Mouse (Mus musculus) midbrain, embryonic 10.5 days (tissue): Measurements from ENCODE around the gene Cntnap2. TPM values are rescaled to one million over a fixed set of nuclear protein-coding genes. Genes with fewer than 3 reads are reported as not detected.

Experiments used
- DNase-seq: peaks from one replicate; pipeline ENCODE4 v3.0.0-alpha.2; 2017; ENCODE audit warnings: low spot score
- H3K27ac ChIP-seq: fragments of 300-500 bp; sonication (generic); replicated peaks from 2 replicates; pipeline ENCODE4 v1.5.1; 2016; ENCODE audit warnings: mild to moderate bottlenecking
- H3K27me3 ChIP-seq: fragments of 300-500 bp; sonication (generic); 2 replicates; pipeline ENCODE4 v1.6.1; 2016; ENCODE audit warnings: low read depth, mild to moderate bottlenecking; ENCODE audit not compliant: poor library complexity, severe bottlenecking
- H3K36me3 ChIP-seq: fragments of 300-500 bp; sonication (generic); 2 replicates; pipeline ENCODE4 v1.6.1; 2016; ENCODE audit warnings: mild to moderate bottlenecking, moderate library complexity
- H3K4me1 ChIP-seq: fragments of 300-500 bp; sonication (generic); 2 replicates; pipeline ENCODE4 v1.6.1; 2016
- H3K4me3 ChIP-seq: fragments of 300-500 bp; sonication (generic); 2 replicates; pipeline ENCODE4 v1.5.1; 2016; ENCODE audit warnings: mild to moderate bottlenecking, moderate library complexity
- H3K9me3 ChIP-seq: fragments of 300-500 bp; sonication (generic); replicated peaks from 2 replicates; pipeline ENCODE4 v1.6.1; 2016; ENCODE audit warnings: mild to moderate bottlenecking
- WGBS: fragments of 180-500 bp; shearing (Covaris S2); methylation state at CpG from one replicate; pipeline ENCODE4 v1.1.7; 2016; 5-methylcytosine and 5-hydroxymethylcytosine counted together
- polyA plus RNA-seq: library from polyadenylated mRNA; unstranded; fragments of >200 nt; fragmentation: Nextera tagmentation; extraction: Ambion mirVana; gene quantifications from 2 replicates; pipeline ENCODE4 v1.2.1, GENCODE M21; 2016

The Cntnap2 gene
- polyA plus RNA-seq, 1 experiment from 2014 or later: 23.2 TPM

DNA sequence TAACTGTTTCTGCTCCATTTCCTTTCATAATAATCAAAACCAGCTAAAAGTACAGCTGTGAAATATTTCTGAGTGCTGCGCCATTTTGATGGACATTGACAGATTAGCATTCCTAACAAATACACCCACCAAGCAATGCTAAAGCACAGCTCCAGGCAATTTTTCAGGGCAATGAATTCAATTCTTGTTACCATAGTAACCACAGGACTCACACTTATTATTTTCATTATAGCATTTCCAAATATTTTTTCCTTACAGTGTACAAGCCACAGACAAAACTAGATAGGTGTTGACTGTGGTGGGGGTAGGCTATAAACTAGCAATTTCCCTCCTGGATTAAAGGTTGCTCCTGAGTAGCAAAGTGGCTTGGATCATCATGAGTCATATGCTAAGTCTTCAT, 2284.1 kb downstream of the Cntnap2 start:
- WGBS: 91% methylated on average over 1 of the region's 1 CpGs
- no peaks in the 10 kb centered on the region for H3K36me3 ChIP-seq
- no peak overlapping the region for H3K4me3 ChIP-seq
- no peaks in the 10 kb centered on the region for H3K4me1 ChIP-seq
- no peak overlapping the region for H3K27ac ChIP-seq
- DNase-seq: no peak
- H3K27me3 ChIP-seq: no peaks in the 10 kb centered on the region
- no peaks in the 10 kb centered on the region for H3K9me3 ChIP-seq

GRCm38 (mm10) chr6:47344696-47345095, 2285.5 kb downstream of the Cntnap2 start:
- Histone ChIP-seq H3K27me3 (no peaks in the 10 kb centered on the region), H3K4me1 (no peaks in the 10 kb centered on the region), H3K36me3 (no peaks in the 10 kb centered on the region), H3K4me3 (no peak overlapping the region), H3K27ac (no peak overlapping the region), H3K9me3 (no peaks in the 10 kb centered on the region)
- DNase-seq: no peak
- WGBS: 92% methylated on average over 3 of the region's 3 CpGs

GRCm38 (mm10) chr6:47350100-47350690, 2291.0 kb downstream of the Cntnap2 start:
- Histone ChIP-seq H3K9me3 (no peaks in the 10 kb centered on the region), H3K4me1 (no peaks in the 10 kb centered on the region), H3K4me3 (no peak overlapping the region), H3K27ac (no peak overlapping the region), H3K36me3 (no peaks in the 10 kb centered on the region), H3K27me3 (no peaks in the 10 kb centered on the region)
- DNase-seq: no peak
- 93% methylated on average over 8 of the region's 8 CpGs for WGBS
